ENCODE assay signal across 8 mouse cellular contexts in the genomic region with DNA sequence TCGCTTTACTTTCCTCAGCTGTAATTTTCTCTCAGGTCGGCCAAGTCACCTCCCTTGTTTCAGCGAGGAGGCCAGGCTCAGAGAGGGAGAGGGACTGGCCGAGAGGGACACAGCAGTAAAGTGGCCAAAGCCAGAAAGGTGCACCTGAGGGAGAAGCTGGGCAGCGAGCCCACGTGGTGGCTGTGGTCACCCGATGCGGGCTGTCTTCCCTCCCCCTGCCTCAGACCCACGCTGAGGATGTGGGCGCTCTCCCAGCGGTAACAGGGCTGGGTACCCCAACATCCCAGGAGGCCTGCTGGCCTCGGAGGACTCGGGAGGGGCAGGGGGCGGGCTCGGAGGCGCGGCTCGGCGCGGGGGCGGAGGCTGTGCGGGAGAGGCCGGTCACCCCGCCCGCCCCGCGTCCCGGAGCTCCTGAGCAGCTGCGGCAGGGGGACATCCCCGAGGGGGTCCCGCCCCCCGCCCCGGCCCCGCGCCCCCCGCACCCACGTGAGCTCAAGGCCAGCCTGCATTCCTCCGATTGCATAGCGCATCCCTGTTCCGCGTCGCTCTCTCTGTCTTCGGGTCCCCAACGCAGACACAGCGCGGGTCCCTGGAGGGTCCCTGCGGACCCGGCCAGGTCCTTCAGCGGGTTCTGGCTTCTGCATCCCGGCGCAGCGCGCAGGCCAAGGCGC. TPM values are rescaled to one million over a fixed set of nuclear protein-coding genes. Genes with fewer than 3 reads are reported as not detected.
DNase-seq lines count a peak whose midpoint lies in the region; ATAC-seq lines count a peak whose summit lies in the region.

Slc1a6 (plus strand) TSS at position 516 of the 671 bp plus-strand sequence.

- DNase-seq in adrenal gland, adult 18-20 months (ENCODE audit: low spot score in 2 of 2), result peak; percentile 23 to 28
- no peak for DNase-seq in adrenal gland, adult 8-10 months
- DNase-seq in forebrain, embryonic 14.5 days (ENCODE audit: low spot score), result peak; percentile 28
- peak; percentile 61 for DNase-seq in intestine, embryonic 14.5 days (ENCODE audit: low spot score)
- DNase-seq in yolk sac, embryonic 10.5 days (ENCODE audit: low spot score), result peak; percentile 24

- peak; percentile 80 for ATAC-seq in cerebellum, adult (ENCODE audit: insufficient number of reproducible peaks, low FRiP score, low TSS enrichment)
- peak; percentile 78 for ATAC-seq in forebrain, embryonic 14.5 days
- peak; percentile 61 for ATAC-seq in intestine, embryonic 14.5 days (replicated peaks; ENCODE audit: low FRiP score, low TSS enrichment, low read depth)
- peak; percentile 78; the same call in 1 of the 2 replicates for ATAC-seq in limb, embryonic 12.5 days (ENCODE audit: insufficient number of reproducible peaks, insufficient read depth, low FRiP score, low TSS enrichment, low read depth)
- peak; percentile 87 for ATAC-seq in midbrain, embryonic 15.5 days (replicated peaks)

- no peaks in the 10 kb centered on the region; the same call in 1 of the 2 replicates for H3K4me1 ChIP-seq in forebrain, embryonic 14.5 days (ENCODE audit: control insufficient read depth, insufficient read depth, low read length)
- peaks cover 6% of the 10 kb centered on the region; the same call in 1 of the 2 replicates for H3K4me1 ChIP-seq in intestine, embryonic 14.5 days (replicated peaks; ENCODE audit: control insufficient read depth, insufficient read depth, low read length)
- H3K4me1 ChIP-seq in limb, embryonic 12.5 days (replicated peaks), result peaks cover 6% of the 10 kb centered on the region; the same call in 1 of the 2 replicates
- H3K4me1 ChIP-seq in midbrain, embryonic 15.5 days, result peaks cover 11% of the 10 kb centered on the region; the same call in 1 of the 2 replicates

- H3K9ac ChIP-seq in forebrain, embryonic 14.5 days (ENCODE audit: low read length), result peak within 1 kb of the TSS; percentile 78
- H3K9ac ChIP-seq in intestine, embryonic 14.5 days (ENCODE audit: low read length), result peak within 1 kb of the TSS; percentile 60
- H3K9ac ChIP-seq in limb, embryonic 12.5 days (replicated peaks), result peak within 1 kb of the TSS; percentile 71
- peak within 1 kb of the TSS; percentile 76 for H3K9ac ChIP-seq in midbrain, embryonic 15.5 days

- peak within 1 kb of the TSS; percentile 60 for H3K4me3 ChIP-seq in forebrain, embryonic 14.5 days (ENCODE audit: low read depth, low read length)
- peak within 1 kb of the TSS; percentile 43 for H3K4me3 ChIP-seq in intestine, embryonic 14.5 days (ENCODE audit: low read depth, low read length)
- H3K4me3 ChIP-seq in limb, embryonic 12.5 days (replicated peaks), result peak within 1 kb of the TSS; percentile 64
- peak within 1 kb of the TSS; percentile 56 for H3K4me3 ChIP-seq in midbrain, embryonic 15.5 days

- H3K4me2 ChIP-seq in forebrain, embryonic 14.5 days (ENCODE audit: low read length), result peak within 1 kb of the TSS; percentile 97
- H3K4me2 ChIP-seq in intestine, embryonic 14.5 days (ENCODE audit: low read length), result peak within 1 kb of the TSS; percentile 89
- peak within 1 kb of the TSS; percentile 99 for H3K4me2 ChIP-seq in limb, embryonic 12.5 days
- H3K4me2 ChIP-seq in midbrain, embryonic 15.5 days, result peak within 1 kb of the TSS; percentile 90

- under 1% methylated on average over 37 of the region's 54 CpGs for WGBS in forebrain, embryonic 14.5 days
- WGBS in intestine, embryonic 14.5 days, result under 1% methylated on average over 47 of the region's 54 CpGs
- 2% methylated on average over 54 of the region's 54 CpGs for WGBS in limb, embryonic 12.5 days
- WGBS in midbrain, embryonic 15.5 days, result under 1% methylated on average over 29 of the region's 54 CpGs

- no peaks in the 10 kb centered on the region for H3K9me3 ChIP-seq in forebrain, embryonic 14.5 days (replicated peaks; ENCODE audit: control insufficient read depth, low read length)
- H3K9me3 ChIP-seq in intestine, embryonic 14.5 days (ENCODE audit: control insufficient read depth, low read length), result no peaks in the 10 kb centered on the region
- H3K9me3 ChIP-seq in limb, embryonic 12.5 days, result no peaks in the 10 kb centered on the region
- H3K9me3 ChIP-seq in midbrain, embryonic 15.5 days, result no peaks in the 10 kb centered on the region

- H3K36me3 ChIP-seq in forebrain, embryonic 14.5 days (ENCODE audit: control insufficient read depth, insufficient read depth, low read length), result no peaks in the 10 kb centered on the region
- no peaks in the 10 kb centered on the region for H3K36me3 ChIP-seq in intestine, embryonic 14.5 days (ENCODE audit: control insufficient read depth, insufficient read depth, low read length)
- H3K36me3 ChIP-seq in limb, embryonic 12.5 days, result no peaks in the 10 kb centered on the region
- H3K36me3 ChIP-seq in midbrain, embryonic 15.5 days (replicated peaks), result no peaks in the 10 kb centered on the region

- H3K27ac ChIP-seq in forebrain, embryonic 14.5 days (ENCODE audit: low read depth, low read length), result no peak within 1 kb of the TSS
- H3K27ac ChIP-seq in intestine, embryonic 14.5 days (ENCODE audit: low read depth), result no peak within 1 kb of the TSS
- no peak within 1 kb of the TSS for H3K27ac ChIP-seq in limb, embryonic 12.5 days
- peak within 1 kb of the TSS; percentile 8; the same call in 1 of the 2 replicates for H3K27ac ChIP-seq in midbrain, embryonic 15.5 days

- 0 out of 2 replicates have a peak, but pooled peaks cover 3% of the 10 kb centered on the region for H3K27me3 ChIP-seq in forebrain, embryonic 14.5 days (replicated peaks; ENCODE audit: control insufficient read depth, insufficient read depth, low read length)
- no peaks in the 10 kb centered on the region for H3K27me3 ChIP-seq in intestine, embryonic 14.5 days (replicated peaks; ENCODE audit: control insufficient read depth, insufficient read depth, low read length)
- peaks cover 17% of the 10 kb centered on the region for H3K27me3 ChIP-seq in limb, embryonic 12.5 days
- H3K27me3 ChIP-seq in midbrain, embryonic 15.5 days (replicated peaks), result no peaks in the 10 kb centered on the region

RNA-seq across cellular contexts. Expression of gene Slc1a6, which starts in this region (rescaled TPM):
- total RNA-seq in adrenal gland, adult 18-20 months (2021), result not detected
- under 1 TPM in 3 of 4 experiments, not detected in 1; 0.13 to 0.77 (median 0.20) TPM for total RNA-seq in adrenal gland, adult 8-10 months (2022)
- 2.9 and 3.4 TPM in 2 replicates for polyA plus RNA-seq in forebrain, embryonic 14.5 days (2014; fragmentation: Nextera tagmentation; extraction: Ambion mirVana)
- 1.1 and 1.2 TPM in 2 replicates for polyA plus RNA-seq in intestine, embryonic 14.5 days (2014; fragmentation: Nextera tagmentation; extraction: Ambion mirVana)
- polyA plus RNA-seq in limb, embryonic 12.5 days (2016; fragmentation: Nextera tagmentation; extraction: Ambion mirVana), result 1.2 and 1.5 TPM in 2 replicates
- polyA plus RNA-seq in midbrain, embryonic 15.5 days (2015; fragmentation: Nextera tagmentation; extraction: Ambion mirVana), result 16.5 and 17.4 TPM in 2 replicates

Comparison
In these comparisons a context has a peak if more than half of its experiments do, and no peak if none do; other contexts are left out.
1. Peak in DNase-seq in adrenal gland, adult 18-20 months; RNA of the gene not detected or under 1 TPM.